Mouse (Mus musculus): ENCODE measurements around the gene Arglu1. TPM values are rescaled to one million over a fixed set of nuclear protein-coding genes. Genes with fewer than 3 reads are reported as not detected.

Arglu1 gene
- polyA plus RNA-seq, 1 experiment from 2014 or later = 85.9 TPM

GRCm38 (mm10) chr8:8621236-8621917, 68.9 kb downstream of the Arglu1 start:
- ATAC-seq (replicated peaks; ENCODE audit: insufficient number of reproducible peaks, low FRiP score, low TSS enrichment) = no peak
- Histone ChIP-seq H3K27ac (ENCODE audit: low read depth, low read length) (no peak overlapping the region), H3K36me3 (ENCODE audit: control insufficient read depth, insufficient read depth, low read length) (peaks cover 14% of the 10 kb centered on the region), H3K4me3 (ENCODE audit: low read depth, low read length) (no peak overlapping the region), H3K9ac (ENCODE audit: low read depth, low read length) (no peak overlapping the region), H3K4me2 (no peak overlapping the region), H3K27me3 (ENCODE audit: control insufficient read depth, insufficient read depth, low read length) (no peaks in the 10 kb centered on the region), H3K4me1 (ENCODE audit: control insufficient read depth, insufficient read depth, low read length) (peaks cover 15% of the 10 kb centered on the region), H3K9me3 (replicated peaks; ENCODE audit: control insufficient read depth, low read length) (no peaks in the 10 kb centered on the region)
- WGBS (ENCODE audit: insufficient replicate concordance) = 89% methylated on average over 16 of the region's 16 CpGs

- Histone ChIP-seq H3K27ac (ENCODE audit: low read depth, low read length) (no peak overlapping the region), H3K9me3 (replicated peaks; ENCODE audit: control insufficient read depth, low read length) (no peaks in the 10 kb centered on the region), H3K9ac (ENCODE audit: low read depth, low read length) (no peak overlapping the region), H3K36me3 (ENCODE audit: control insufficient read depth, insufficient read depth, low read length) (peaks cover 14% of the 10 kb centered on the region), H3K4me3 (ENCODE audit: low read depth, low read length) (no peak overlapping the region), H3K4me1 (ENCODE audit: control insufficient read depth, insufficient read depth, low read length) (peaks cover 15% of the 10 kb centered on the region), H3K4me2 (no peak overlapping the region), H3K27me3 (ENCODE audit: control insufficient read depth, insufficient read depth, low read length) (no peaks in the 10 kb centered on the region)
- 83% methylated on average over 21 of the region's 21 CpGs for WGBS (ENCODE audit: insufficient replicate concordance)
- no peak for ATAC-seq (replicated peaks; ENCODE audit: insufficient number of reproducible peaks, low FRiP score, low TSS enrichment)
Observed at GRCm38 (mm10) chr8:8620536-8620935, 69.8 kb downstream of the Arglu1 start.

GRCm38 (mm10) chr8:8619221-8620194, 70.8 kb downstream of the Arglu1 start:
- no peak overlapping the region; the same call in 1 of the 2 replicates for H3K27ac ChIP-seq (ENCODE audit: low read depth, low read length)
- peaks cover 14% of the 10 kb centered on the region for H3K4me1 ChIP-seq (ENCODE audit: control insufficient read depth, insufficient read depth, low read length)
- no peaks in the 10 kb centered on the region for H3K27me3 ChIP-seq (ENCODE audit: control insufficient read depth, insufficient read depth, low read length)
- 0 out of 2 replicates have a peak, but pooled peaks have one; percentile 18 for ATAC-seq (replicated peaks; ENCODE audit: insufficient number of reproducible peaks, low FRiP score, low TSS enrichment)
- no peaks in the 10 kb centered on the region for H3K9me3 ChIP-seq (replicated peaks; ENCODE audit: control insufficient read depth, low read length)
- no peak overlapping the region for H3K9ac ChIP-seq (ENCODE audit: low read depth, low read length)
- H3K4me2 ChIP-seq = no peak overlapping the region
- no peak overlapping the region for H3K4me3 ChIP-seq (ENCODE audit: low read depth, low read length)
- peaks cover 14% of the 10 kb centered on the region for H3K36me3 ChIP-seq (ENCODE audit: control insufficient read depth, insufficient read depth, low read length)
- WGBS (ENCODE audit: insufficient replicate concordance) = 62% methylated on average over 19 of the region's 19 CpGs

Small RNA genes within 50 kb of the gene (microRNA-seq; reads per million reads assigned to microRNA genes)
- gene Mir7654 (ENCODE audit: borderline number of aligned reads) = 15.9 reads per million, percentile 48 among the genes with 10 or more reads in this experiment

Other genes with a start within 250 kb of the Arglu1 start
- gene Efnb2, start 29.3 kb downstream of the Arglu1 start, polyA plus RNA-seq (2014; fragmentation: Nextera tagmentation; extraction: Ambion mirVana) = 18.5 and 19.1 TPM in 2 replicates

All from heart, embryonic 11.5 days (tissue).